In genomic region chr7:125407136-125407535, GRCm38 (mm10) we compare ENCODE assay signal across 20 mouse cellular contexts. TPM values are rescaled to one million over a fixed set of nuclear protein-coding genes. Genes with fewer than 3 reads are reported as not detected.
DNase-seq lines count a peak whose midpoint lies in the region; ATAC-seq and TF ChIP-seq lines count a peak whose summit lies in the region.
"Had no signal": no experiment of that assay in that cellular context is flagged by ENCODE, and none has a peak within 500 bp of the region (broad histone marks: within the 10 kb centered on the region; RNA-seq: fewer than 3 reads in every experiment).

No protein-coding gene starts in this region.

- H3K27me3 ChIP-seq in heart, adult 2 months (ENCODE audit: control insufficient read depth, insufficient read depth, low read length): no peaks in the 10 kb centered on the region
- H3K27me3 ChIP-seq in liver, postnatal 0 days (ENCODE audit: insufficient read depth, low read length): no peaks in the 10 kb centered on the region
- H3K27me3 ChIP-seq in liver, embryonic 11.5 days (replicated peaks; ENCODE audit: control insufficient read depth, insufficient read depth, low read length): no peaks in the 10 kb centered on the region
- H3K27me3 ChIP-seq: embryonic facial prominence, embryonic 13.5 days; heart, embryonic 15.5 days; limb, embryonic 13.5 days had no signal

- 0 out of 2 replicates have a peak, but pooled peaks have one; percentile 13 for TF ChIP-seq CTCF in heart, adult 2 months (IDR thresholded peaks at IDR 0.05)
- peak; percentile 30; the same call in 1 of the 2 replicates for TF ChIP-seq CTCF in liver, postnatal 0 days (IDR thresholded peaks at IDR 0.05; ENCODE audit: low read depth)
- peak; percentile 32; the same call in 1 of the 2 replicates for TF ChIP-seq CTCF in cortical plate, adult 2 months (IDR thresholded peaks at IDR 0.05; ENCODE audit: extremely low read depth, insufficient read depth, low read length)

- H3K4me1 ChIP-seq in heart, adult 2 months (ENCODE audit: control insufficient read depth, insufficient read depth, low read length): no peaks in the 10 kb centered on the region
- no peaks in the 10 kb centered on the region for H3K4me1 ChIP-seq in liver, postnatal 0 days (ENCODE audit: insufficient read depth)
- H3K4me1 ChIP-seq in liver, embryonic 11.5 days (replicated peaks; ENCODE audit: control insufficient read depth, insufficient read depth, low read length): no peaks in the 10 kb centered on the region
- no peaks in the 10 kb centered on the region for H3K4me1 ChIP-seq in cortical plate, adult 2 months (ENCODE audit: control insufficient read depth, insufficient read depth, low read length)
- H3K4me1 ChIP-seq: embryonic facial prominence, embryonic 13.5 days; heart, embryonic 15.5 days; limb, embryonic 13.5 days had no signal

- DNase-seq in heart, adult 2 months: no peak
- no peak for DNase-seq in heart, postnatal 14 days
- no peak for DNase-seq in liver, postnatal 0 days
- no peak for DNase-seq in liver, embryonic 11.5 days (ENCODE audit: low spot score)
- peak; percentile 8 for DNase-seq in 3T3-L1 (ENCODE audit: low read depth, low spot score)
- no peak for DNase-seq in left cerebral cortex, postnatal 14 days (ENCODE audit: low spot score in 2 of 2)
- DNase-seq: adrenal gland, adult 8-10 months; cerebellum, postnatal 10 days; gastrocnemius, postnatal 25 days; kidney, adult 8-10 months; kidney, postnatal 36 days; layer of hippocampus, adult 9-11 months; right cerebral cortex, adult 18-20 months; thymus, postnatal 14 days had no signal

- TF ChIP-seq EP300 in heart, adult 2 months (IDR thresholded peaks at IDR 0.05; ENCODE audit: insufficient read depth, low read depth, low read length): no peak
- TF ChIP-seq EP300 in liver, postnatal 0 days (IDR thresholded peaks at IDR 0.05; ENCODE audit: low read depth): no peak

- no peaks in the 10 kb centered on the region for H3K36me3 ChIP-seq in heart, adult 2 months (ENCODE audit: control insufficient read depth, insufficient read depth, low read length)
- H3K36me3 ChIP-seq in liver, postnatal 0 days (replicated peaks; ENCODE audit: insufficient read depth, low read length): no peaks in the 10 kb centered on the region
- H3K36me3 ChIP-seq in liver, embryonic 11.5 days (ENCODE audit: control insufficient read depth, insufficient read depth, low read length): no peaks in the 10 kb centered on the region
- H3K36me3 ChIP-seq: embryonic facial prominence, embryonic 13.5 days; heart, embryonic 15.5 days; limb, embryonic 13.5 days had no signal

- no peak overlapping the region for H3K4me3 ChIP-seq in heart, adult 2 months
- H3K4me3 ChIP-seq in liver, postnatal 0 days (ENCODE audit: low read depth, low read length): no peak overlapping the region
- H3K4me3 ChIP-seq in liver, embryonic 11.5 days (ENCODE audit: low read depth, low read length): no peak overlapping the region
- no peak overlapping the region for H3K4me3 ChIP-seq in cortical plate, adult 2 months (ENCODE audit: insufficient read depth, low read length)
- H3K4me3 ChIP-seq: embryonic facial prominence, embryonic 13.5 days; heart, embryonic 15.5 days; limb, embryonic 13.5 days had no signal

- ATAC-seq in liver, postnatal 0 days: no peak
- ATAC-seq in liver, embryonic 11.5 days (replicated peaks; ENCODE audit: low FRiP score): no peak
- no peak for ATAC-seq in megakaryocyte, adult 5-6 weeks (ENCODE audit: poor library complexity, severe bottlenecking)
- ATAC-seq: forebrain, embryonic 14.5 days had no signal

- no peak overlapping the region for H3K9ac ChIP-seq in heart, adult 2 months (ENCODE audit: low read depth, low read length)
- no peak overlapping the region for H3K9ac ChIP-seq in liver, postnatal 0 days (replicated peaks)
- no peak overlapping the region for H3K9ac ChIP-seq in liver, embryonic 11.5 days (ENCODE audit: low read depth, low read length)
- H3K9ac ChIP-seq: embryonic facial prominence, embryonic 13.5 days; heart, embryonic 15.5 days; limb, embryonic 13.5 days had no signal

- WGBS in heart, adult 2 months: 74% methylated on average over 6 of the region's 6 CpGs
- 65% methylated on average over 6 of the region's 6 CpGs for WGBS in liver, postnatal 0 days (ENCODE audit: insufficient replicate concordance)
- 74% methylated on average over 6 of the region's 6 CpGs for WGBS in liver, embryonic 11.5 days

- no peak for TF ChIP-seq POLR2A in heart, adult 2 months (IDR thresholded peaks at IDR 0.05; ENCODE audit: insufficient read depth, low read depth, low read length)
- TF ChIP-seq POLR2A in cortical plate, adult 2 months (IDR thresholded peaks at IDR 0.05; ENCODE audit: extremely low read depth, insufficient read depth, low read length): no peak

- no peak overlapping the region for H3K27ac ChIP-seq in heart, adult 2 months
- H3K27ac ChIP-seq in liver, postnatal 0 days (ENCODE audit: low read depth): no peak overlapping the region
- H3K27ac ChIP-seq in liver, embryonic 11.5 days (ENCODE audit: low read depth, low read length): no peak overlapping the region
- H3K27ac ChIP-seq in cortical plate, adult 2 months (ENCODE audit: insufficient read depth, low read length): no peak overlapping the region
- H3K27ac ChIP-seq: embryonic facial prominence, embryonic 13.5 days; heart, embryonic 15.5 days; limb, embryonic 13.5 days had no signal

- H3K79me2 ChIP-seq in heart, adult 2 months (replicated peaks; ENCODE audit: control insufficient read depth, insufficient read depth, low read length): no peaks in the 10 kb centered on the region

- no peak overlapping the region for H3K4me2 ChIP-seq in liver, postnatal 0 days (ENCODE audit: low read depth, low read length)
- H3K4me2 ChIP-seq in liver, embryonic 11.5 days: no peak overlapping the region
- H3K4me2 ChIP-seq: embryonic facial prominence, embryonic 13.5 days; heart, embryonic 15.5 days; limb, embryonic 13.5 days had no signal

- intact Hi-C loops in heart, adult 2 months (cut with DNase I): no loop called here
- intact Hi-C loops in heart, postnatal 14 days (cut with DNase I): no loop called here
- intact Hi-C loops in left cerebral cortex, postnatal 14 days (cut with DNase I): no loop called here

- no peaks in the 10 kb centered on the region for H3K9me3 ChIP-seq in liver, postnatal 0 days (ENCODE audit: low read length)
- H3K9me3 ChIP-seq in liver, embryonic 11.5 days (ENCODE audit: control insufficient read depth, low read length): no peaks in the 10 kb centered on the region
- H3K9me3 ChIP-seq: embryonic facial prominence, embryonic 13.5 days; heart, embryonic 15.5 days; limb, embryonic 13.5 days had no signal

RNA-seq across cellular contexts. Expression of gene Kdm8, which starts 37.3 kb away (rescaled TPM):
- total RNA-seq in heart, adult 2 months (2021): 1 to 10 TPM; 3.0 to 4.4 TPM
- polyA plus RNA-seq in heart, adult 2 months (2012; rRNA removed): 4.6 and 5.2 TPM in 2 replicates
- total RNA-seq in heart, postnatal 14 days (2021): 1 to 10 TPM; 3.1 to 4.1 TPM
- polyA plus RNA-seq in liver, postnatal 0 days (2015; fragmentation: Nextera tagmentation; extraction: Ambion mirVana): 2.1 and 2.8 TPM in 2 replicates
- polyA plus RNA-seq in liver, embryonic 11.5 days (2014; fragmentation: Nextera tagmentation; extraction: Ambion mirVana): 14.8 and 15.2 TPM in 2 replicates
- 5.5 TPM in 2 replicates for polyA plus RNA-seq in cortical plate, adult 2 months (2012; rRNA removed)
- total RNA-seq in megakaryocyte, adult 5-6 weeks (2015): 2.0 and 2.9 TPM in 2 replicates
- 2.8 and 6.5 TPM in 2 replicates for total RNA-seq in megakaryocyte, adult 5-6 weeks (2017)
- 1 to 10 TPM; 3.4 to 3.8 TPM for total RNA-seq in left cerebral cortex, postnatal 14 days (2021)
